Mouse (Mus musculus): Measurements from ENCODE around the gene Cnot6.
A peak's percentile ranks its signal among the peaks of the same experiment; 100 is the strongest.

The Cnot6 gene

DNA sequence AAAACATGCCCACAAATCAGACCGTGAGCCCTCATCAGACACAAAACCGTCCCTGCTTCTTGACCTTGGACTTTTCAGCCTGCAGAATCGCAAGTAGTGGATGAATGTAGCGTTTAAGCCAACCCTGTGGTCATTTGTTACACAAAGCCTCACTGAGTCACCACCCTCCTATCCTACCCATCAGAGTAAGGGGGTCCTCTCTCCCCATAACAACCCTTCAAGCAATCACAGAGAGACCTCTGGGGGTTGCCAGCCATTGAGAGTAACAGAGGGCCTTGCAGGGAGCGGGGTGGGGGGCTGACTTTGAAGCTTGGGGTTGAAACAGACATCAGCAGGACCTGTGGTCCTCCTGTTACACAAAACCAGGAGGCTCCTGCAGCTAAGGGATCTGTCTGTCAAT lies 57.9 kb downstream of the Cnot6 start:
- no peak for DNase-seq (ENCODE audit: low spot score)

DNA sequence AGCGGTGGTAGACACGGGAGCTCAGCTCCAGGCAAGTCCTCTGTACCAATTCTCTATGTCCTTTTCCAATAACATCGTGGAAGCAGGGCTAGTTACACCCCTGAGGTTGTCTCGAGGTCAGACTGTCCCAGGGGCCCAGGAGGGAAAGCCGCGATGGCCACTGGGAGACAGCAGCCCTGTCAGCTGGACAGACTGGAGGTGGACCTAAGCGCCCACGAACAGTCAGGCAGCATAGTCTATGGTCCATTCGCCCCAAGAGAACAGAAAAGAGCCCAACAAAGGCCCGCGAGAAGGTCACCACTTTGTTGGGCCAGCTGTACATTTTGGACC lies 59.5 kb downstream of the Cnot6 start:
- no peak for DNase-seq (ENCODE audit: low spot score)

DNA sequence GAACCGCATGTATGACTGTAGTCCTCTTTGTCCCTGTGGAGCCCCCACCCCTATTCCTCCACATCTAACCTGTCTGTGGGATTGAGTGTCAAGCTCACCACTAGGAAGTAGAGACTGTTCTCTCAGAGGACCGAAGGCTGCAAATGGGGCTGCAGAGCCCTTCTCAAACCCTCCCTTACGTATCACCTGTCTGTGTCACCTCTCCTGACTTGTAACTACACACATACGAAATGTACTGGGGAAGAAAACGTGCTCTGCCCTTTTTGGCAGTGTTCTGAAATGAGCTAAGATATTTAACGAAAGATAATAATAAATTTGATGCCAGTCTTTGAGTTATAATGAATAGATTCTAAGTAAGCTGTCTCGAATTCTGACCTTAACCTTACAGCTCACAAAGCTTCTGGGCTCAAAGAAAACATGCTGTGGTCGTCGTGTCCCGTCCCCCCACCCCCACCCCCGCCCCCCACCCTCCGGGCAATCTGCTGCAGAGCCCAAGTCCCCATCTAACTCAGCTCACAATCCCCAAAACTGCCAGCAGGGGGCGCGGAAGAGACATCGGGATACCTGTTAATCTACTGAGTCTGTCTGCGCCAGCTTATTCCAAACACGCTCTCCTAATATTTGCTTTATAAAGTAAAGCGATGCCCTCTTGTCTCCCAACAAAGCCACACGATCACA lies 60.0 kb downstream of the Cnot6 start:
- DNase-seq (ENCODE audit: low spot score), result peak; percentile 94

DNA sequence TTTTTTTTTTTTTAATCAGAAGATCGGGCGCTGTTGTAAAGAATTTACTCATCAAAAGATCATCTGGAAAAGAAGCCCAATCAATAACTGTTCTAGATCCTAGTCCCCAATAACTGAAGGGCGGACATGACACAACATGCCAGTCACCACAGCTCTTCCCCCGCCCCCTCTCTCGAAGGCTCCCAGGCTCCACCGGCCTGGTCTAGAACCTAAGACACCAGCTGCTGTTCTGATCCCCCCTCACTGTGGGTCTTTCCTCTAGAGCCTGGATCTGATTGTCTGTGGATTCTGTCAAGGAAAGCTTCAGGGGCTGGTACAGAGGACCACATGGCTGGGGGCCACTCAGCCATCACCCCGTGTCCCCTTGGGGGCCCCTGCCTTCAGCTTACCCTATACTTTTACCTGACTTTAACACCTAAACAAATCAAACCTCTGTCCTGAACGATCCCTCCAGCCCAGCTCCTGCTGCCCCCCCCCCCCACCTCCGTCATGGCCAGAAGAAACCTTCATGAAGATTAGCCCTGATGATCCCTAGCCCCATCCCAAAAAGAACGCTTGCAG lies 60.7 kb downstream of the Cnot6 start:
- DNase-seq (ENCODE audit: low spot score), result no peak

DNA sequence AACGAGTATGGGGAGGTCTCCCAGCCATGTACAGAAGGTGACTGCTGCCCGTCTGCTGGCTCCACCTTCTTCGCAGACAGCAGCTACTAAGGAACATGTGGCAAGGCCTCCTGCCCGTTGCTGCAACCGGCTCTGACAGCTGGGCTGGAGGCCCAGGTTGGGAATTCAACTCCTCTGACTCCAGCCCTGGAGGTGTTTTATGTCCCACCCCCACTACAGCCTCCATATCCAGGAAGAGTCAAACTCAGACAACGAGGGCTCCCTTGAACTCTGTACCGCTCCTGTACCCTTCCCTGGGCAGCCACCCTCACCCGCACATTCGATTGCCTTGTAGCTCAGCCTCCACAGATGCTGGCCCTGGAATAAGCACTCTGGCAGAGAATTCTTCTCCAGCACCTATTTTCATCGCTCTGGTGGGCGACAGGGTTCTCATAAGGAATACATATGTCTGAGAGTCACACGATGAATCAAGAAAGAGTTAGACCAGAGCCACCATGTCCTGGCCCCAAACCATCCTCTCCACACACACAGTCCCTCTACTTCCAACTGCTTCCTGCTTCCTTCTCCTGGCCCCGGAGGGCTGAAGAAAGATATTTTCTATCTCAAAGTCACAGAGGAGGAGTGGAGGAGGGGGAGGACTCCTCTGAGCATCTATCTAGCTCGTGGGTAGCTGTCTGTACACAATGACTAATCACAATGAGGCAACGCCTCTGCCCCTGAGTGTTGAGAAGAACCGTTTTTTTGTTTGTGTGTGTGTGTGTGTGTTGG lies 61.3 kb downstream of the Cnot6 start:
- no peak for DNase-seq (ENCODE audit: low spot score)

GRCm38 (mm10) chr11:49650113-49650993 lies 62.2 kb downstream of the Cnot6 start:
- peak; percentile 80 for DNase-seq (ENCODE audit: low spot score)

DNA sequence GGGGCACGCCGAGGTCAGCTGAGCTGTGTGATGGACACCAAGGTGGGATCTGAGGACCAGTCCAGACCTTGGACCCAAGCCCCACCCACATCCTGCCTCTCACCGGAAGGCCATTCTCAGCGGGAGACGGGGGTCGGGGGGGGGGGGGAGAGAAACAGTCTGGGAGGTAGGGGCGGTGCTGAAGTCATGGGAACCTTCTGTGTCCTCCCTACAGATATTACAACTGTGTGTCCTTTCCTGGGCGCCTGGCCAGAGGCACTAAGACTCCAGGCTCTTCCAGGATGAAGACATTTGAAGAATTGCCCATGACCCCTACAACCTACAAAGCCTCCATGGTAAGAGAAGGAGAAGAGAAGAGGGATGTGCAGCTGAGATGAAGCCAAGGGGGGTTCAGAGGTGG lies 66.8 kb downstream of the Cnot6 start:
- no peak for DNase-seq (ENCODE audit: low spot score)

DNA sequence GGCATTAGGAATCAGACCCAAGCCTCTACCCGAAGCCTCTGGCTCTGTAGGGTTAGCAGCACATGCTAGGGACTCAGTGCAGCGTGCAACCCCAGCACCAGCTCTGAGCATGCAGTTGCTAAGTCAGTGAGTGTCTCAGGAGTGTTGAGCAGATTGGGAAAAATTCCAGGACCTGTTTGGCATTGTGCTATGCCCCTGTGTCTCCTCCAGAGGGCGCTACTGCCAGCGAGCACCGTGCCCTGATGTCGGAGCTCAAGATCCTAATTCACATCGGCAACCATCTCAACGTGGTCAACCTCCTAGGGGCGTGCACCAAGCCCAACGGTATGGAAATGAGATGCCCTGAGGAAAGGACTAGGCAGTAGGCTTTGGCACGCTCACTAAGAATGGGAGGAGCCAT lies 76.1 kb downstream of the Cnot6 start:
- DNase-seq (ENCODE audit: low spot score), result peak; percentile 55

DNA sequence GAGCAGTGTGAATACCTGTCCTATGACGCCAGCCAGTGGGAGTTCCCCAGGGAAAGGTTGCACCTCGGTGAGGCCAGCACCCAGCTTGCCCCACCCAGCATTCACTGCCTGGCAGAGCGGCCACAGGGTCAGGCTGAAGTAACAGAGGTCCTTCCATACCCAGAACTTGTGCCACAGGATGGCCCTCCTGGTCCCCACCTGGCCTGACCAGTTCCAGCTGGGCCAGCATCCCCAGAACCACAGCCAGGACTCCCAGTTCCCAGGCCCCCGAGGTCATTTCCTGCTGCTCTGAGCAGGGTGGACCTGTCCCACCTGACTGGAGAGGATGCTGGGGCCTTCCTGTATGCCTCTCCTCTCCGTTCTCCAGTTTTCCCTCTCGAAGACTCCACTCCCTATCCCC lies 76.9 kb downstream of the Cnot6 start:
- DNase-seq (ENCODE audit: low spot score), result no peak

GRCm38 (mm10) chr11:49634101-49634500 lies 78.4 kb downstream of the Cnot6 start:
- DNase-seq (ENCODE audit: low spot score), result no peak

DNA sequence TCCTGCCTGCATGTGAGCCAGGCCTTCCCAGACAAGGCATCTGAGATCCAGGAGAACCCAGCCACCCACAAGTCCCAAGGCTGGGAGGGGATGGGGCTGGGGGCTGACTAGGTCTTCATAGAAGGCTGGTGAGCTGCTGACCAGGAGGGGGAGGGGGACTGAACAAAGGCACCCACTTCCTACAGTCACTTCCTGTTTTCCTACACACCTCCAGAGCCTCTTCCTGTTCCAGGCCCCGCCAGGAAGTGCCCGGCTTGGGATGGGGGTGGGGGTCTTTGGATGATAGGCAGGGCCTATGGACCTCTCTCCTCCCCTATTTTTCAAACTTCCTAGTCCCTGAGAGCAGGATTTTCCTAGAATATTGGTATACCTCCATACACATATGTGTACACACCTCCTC lies 80.3 kb downstream of the Cnot6 start:
- no peak for DNase-seq (ENCODE audit: low spot score)

- no peak for DNase-seq (ENCODE audit: low spot score)
These were observed 81.4 kb downstream of the Cnot6 start for GRCm38 (mm10) chr11:49631154-49631553.

DNA sequence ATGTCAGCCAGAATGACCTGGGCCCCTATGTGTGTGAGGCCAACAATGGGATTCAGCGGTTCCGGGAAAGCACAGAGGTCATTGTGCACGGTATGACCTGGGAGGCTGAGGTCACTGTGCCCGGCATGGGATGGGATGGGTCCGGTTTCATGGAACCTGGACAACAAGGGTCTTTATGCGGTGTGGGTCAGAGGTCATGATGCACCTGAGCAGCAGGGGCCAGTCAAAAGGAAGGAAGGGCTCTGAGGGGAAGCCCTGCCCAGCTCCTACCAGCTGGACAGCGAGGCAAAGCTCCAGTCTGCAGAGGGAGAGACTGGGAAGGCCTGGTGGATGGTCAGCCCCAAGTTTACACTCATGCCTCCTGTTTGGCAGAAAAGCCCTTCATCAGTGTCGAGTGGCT lies 85.8 kb downstream of the Cnot6 start:
- no peak for DNase-seq (ENCODE audit: low spot score)

DNA sequence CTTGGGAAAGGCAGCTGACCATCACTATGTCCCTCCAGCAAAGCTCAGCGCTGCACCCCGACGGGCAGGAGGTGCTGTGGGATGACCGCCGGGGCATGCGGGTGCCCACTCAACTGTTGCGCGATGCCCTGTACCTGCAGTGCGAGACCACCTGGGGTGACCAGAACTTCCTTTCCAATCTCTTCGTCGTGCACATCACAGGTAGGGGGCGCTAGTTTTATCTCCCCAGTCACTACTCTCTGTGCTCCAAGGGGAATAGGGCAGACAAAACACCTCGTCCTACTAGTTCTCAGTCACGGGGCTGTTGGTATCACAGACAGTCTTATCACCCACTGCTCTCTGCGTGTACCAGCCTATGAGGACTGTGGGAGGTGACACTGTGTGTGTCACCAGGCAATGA lies 86.7 kb downstream of the Cnot6 start:
- no peak for DNase-seq (ENCODE audit: low spot score)

- DNase-seq (ENCODE audit: low spot score), result no peak
These were observed 88.4 kb downstream of the Cnot6 start for GRCm38 (mm10) chr11:49624156-49624555.

GRCm38 (mm10) chr11:49621953-49622352 lies 90.6 kb downstream of the Cnot6 start:
- DNase-seq (ENCODE audit: low spot score), result no peak

Data from retina, embryonic 14.5 days (tissue).